Mouse (Mus musculus): ENCODE measurements around the gene Rab19.

GRCm38 (mm10) chr6:39362684-39363083, 18.3 kb upstream of the Rab19 start:
- TF ChIP-seq CTCF (conservative IDR thresholded peaks at IDR 0.05; ENCODE audit: insufficient read depth, insufficient read length, low read depth, low read length), result no peak
- TF ChIP-seq POLR2A (IDR thresholded peaks at IDR 0.05; ENCODE audit: low read depth, low read length), result no peak

Data from kidney, adult 2 months (tissue).